Mouse (Mus musculus): ENCODE data around the gene Cap2. TPM values are rescaled to one million over a fixed set of nuclear protein-coding genes. Genes with fewer than 3 reads are reported as not detected.

Gene Cap2
- polyA plus RNA-seq, 1 experiment: 1.3 TPM

GRCm38 (mm10) chr13:46634133-46634488 is 132.5 kb downstream of the Cap2 start:
- Histone ChIP-seq H3K36me3 (ENCODE audit: control insufficient read depth, insufficient read depth, low read length) (no peaks in the 10 kb centered on the region), H3K4me3 (ENCODE audit: extremely low read depth, insufficient read depth, insufficient read length) (no peak overlapping the region), H3K27me3 (ENCODE audit: control insufficient read depth, insufficient read depth, low read length) (no peaks in the 10 kb centered on the region), H3K27ac (ENCODE audit: insufficient read depth, low read length) (no peak overlapping the region), H3K4me1 (ENCODE audit: control insufficient read depth, insufficient read depth, insufficient read length) (no peaks in the 10 kb centered on the region)
- peak; percentile 9 to 23 for DNase-seq (ENCODE audit: low read depth in 1 of 2, low spot score in 2 of 2)
- 21% methylated on average over 6 of the region's 6 CpGs for WGBS
- TF ChIP-seq CTCF (IDR thresholded peaks at IDR 0.05; ENCODE audit: extremely low read depth, insufficient read depth, insufficient read length, insufficient replicate concordance) (no peak), POLR2A (IDR thresholded peaks at IDR 0.05; ENCODE audit: low read depth, low read length) (no peak)

GRCm38 (mm10) chr13:46640608-46641468 is 139.2 kb downstream of the Cap2 start:
- TF ChIP-seq POLR2A (IDR thresholded peaks at IDR 0.05; ENCODE audit: low read depth, low read length) (no peak), CTCF (IDR thresholded peaks at IDR 0.05; ENCODE audit: extremely low read depth, insufficient read depth, insufficient read length, insufficient replicate concordance) (no peak)
- no peak for DNase-seq (ENCODE audit: low read depth in 1 of 2, low spot score in 2 of 2)
- Histone ChIP-seq H3K36me3 (ENCODE audit: control insufficient read depth, insufficient read depth, low read length) (no peaks in the 10 kb centered on the region), H3K4me1 (ENCODE audit: control insufficient read depth, insufficient read depth, insufficient read length) (no peaks in the 10 kb centered on the region), H3K4me3 (ENCODE audit: extremely low read depth, insufficient read depth, insufficient read length) (no peak overlapping the region), H3K27ac (ENCODE audit: insufficient read depth, low read length) (no peak overlapping the region), H3K27me3 (ENCODE audit: control insufficient read depth, insufficient read depth, low read length) (no peaks in the 10 kb centered on the region)
- 88% methylated on average over 10 of the region's 10 CpGs for WGBS

GRCm38 (mm10) chr13:46642318-46642717 is 140.7 kb downstream of the Cap2 start:
- Histone ChIP-seq H3K36me3 (ENCODE audit: control insufficient read depth, insufficient read depth, low read length) (no peaks in the 10 kb centered on the region), H3K27me3 (ENCODE audit: control insufficient read depth, insufficient read depth, low read length) (no peaks in the 10 kb centered on the region), H3K27ac (ENCODE audit: insufficient read depth, low read length) (no peak overlapping the region), H3K4me3 (ENCODE audit: extremely low read depth, insufficient read depth, insufficient read length) (no peak overlapping the region), H3K4me1 (ENCODE audit: control insufficient read depth, insufficient read depth, insufficient read length) (no peaks in the 10 kb centered on the region)
- 91% methylated on average over 4 of the region's 4 CpGs for WGBS
- TF ChIP-seq CTCF (IDR thresholded peaks at IDR 0.05; ENCODE audit: extremely low read depth, insufficient read depth, insufficient read length, insufficient replicate concordance): no peak
- no peak for TF ChIP-seq POLR2A (IDR thresholded peaks at IDR 0.05; ENCODE audit: low read depth, low read length)
- DNase-seq (ENCODE audit: low read depth in 1 of 2, low spot score in 2 of 2): no peak

- Histone ChIP-seq H3K27me3 (ENCODE audit: control insufficient read depth, insufficient read depth, low read length) (no peaks in the 10 kb centered on the region), H3K27ac (ENCODE audit: insufficient read depth, low read length) (no peak overlapping the region), H3K36me3 (ENCODE audit: control insufficient read depth, insufficient read depth, low read length) (no peaks in the 10 kb centered on the region), H3K4me3 (ENCODE audit: extremely low read depth, insufficient read depth, insufficient read length) (no peak overlapping the region), H3K4me1 (ENCODE audit: control insufficient read depth, insufficient read depth, insufficient read length) (no peaks in the 10 kb centered on the region)
- 88% methylated on average over 6 of the region's 6 CpGs for WGBS
- DNase-seq (ENCODE audit: low read depth in 1 of 2, low spot score in 2 of 2): no peak
- no peak for TF ChIP-seq CTCF (IDR thresholded peaks at IDR 0.05; ENCODE audit: extremely low read depth, insufficient read depth, insufficient read length, insufficient replicate concordance)
- TF ChIP-seq POLR2A (IDR thresholded peaks at IDR 0.05; ENCODE audit: low read depth, low read length): no peak
These were observed 142.5 kb downstream of the Cap2 start for GRCm38 (mm10) chr13:46644175-46644574.

- WGBS: 95% methylated on average over 6 of the region's 6 CpGs
- TF ChIP-seq POLR2A (IDR thresholded peaks at IDR 0.05; ENCODE audit: low read depth, low read length) (no peak), CTCF (IDR thresholded peaks at IDR 0.05; ENCODE audit: extremely low read depth, insufficient read depth, insufficient read length, insufficient replicate concordance) (no peak)
- H3K27me3 ChIP-seq (ENCODE audit: control insufficient read depth, insufficient read depth, low read length): no peaks in the 10 kb centered on the region
- no peak overlapping the region for H3K27ac ChIP-seq (ENCODE audit: insufficient read depth, low read length)
- H3K4me1 ChIP-seq (ENCODE audit: control insufficient read depth, insufficient read depth, insufficient read length): no peaks in the 10 kb centered on the region
- no peak overlapping the region for H3K4me3 ChIP-seq (ENCODE audit: extremely low read depth, insufficient read depth, insufficient read length)
- DNase-seq (ENCODE audit: low read depth in 1 of 2, low spot score in 2 of 2): no peak
- H3K36me3 ChIP-seq (ENCODE audit: control insufficient read depth, insufficient read depth, low read length): no peaks in the 10 kb centered on the region
These were observed 143.8 kb downstream of the Cap2 start for GRCm38 (mm10) chr13:46645476-46645875.

- no peaks in the 10 kb centered on the region for H3K36me3 ChIP-seq (ENCODE audit: control insufficient read depth, insufficient read depth, low read length)
- H3K4me3 ChIP-seq (ENCODE audit: extremely low read depth, insufficient read depth, insufficient read length): no peak overlapping the region
- H3K27me3 ChIP-seq (ENCODE audit: control insufficient read depth, insufficient read depth, low read length): no peaks in the 10 kb centered on the region
- no peak for TF ChIP-seq POLR2A (IDR thresholded peaks at IDR 0.05; ENCODE audit: low read depth, low read length)
- TF ChIP-seq CTCF (IDR thresholded peaks at IDR 0.05; ENCODE audit: extremely low read depth, insufficient read depth, insufficient read length, insufficient replicate concordance): no peak
- DNase-seq (ENCODE audit: low read depth in 1 of 2, low spot score in 2 of 2): no peak
- 41% methylated on average over 7 of the region's 7 CpGs for WGBS
- H3K4me1 ChIP-seq (ENCODE audit: control insufficient read depth, insufficient read depth, insufficient read length): no peaks in the 10 kb centered on the region
- no peak overlapping the region for H3K27ac ChIP-seq (ENCODE audit: insufficient read depth, low read length)
These were observed 150.2 kb downstream of the Cap2 start for GRCm38 (mm10) chr13:46651853-46652252.

- no peak for DNase-seq (ENCODE audit: low read depth in 1 of 2, low spot score in 2 of 2)
- no peaks in the 10 kb centered on the region for H3K4me1 ChIP-seq (ENCODE audit: control insufficient read depth, insufficient read depth, insufficient read length)
- no peak overlapping the region for H3K4me3 ChIP-seq (ENCODE audit: extremely low read depth, insufficient read depth, insufficient read length)
- no peaks in the 10 kb centered on the region for H3K36me3 ChIP-seq (ENCODE audit: control insufficient read depth, insufficient read depth, low read length)
- H3K27me3 ChIP-seq (ENCODE audit: control insufficient read depth, insufficient read depth, low read length): no peaks in the 10 kb centered on the region
- no peak overlapping the region for H3K27ac ChIP-seq (ENCODE audit: insufficient read depth, low read length)
- TF ChIP-seq CTCF (IDR thresholded peaks at IDR 0.05; ENCODE audit: extremely low read depth, insufficient read depth, insufficient read length, insufficient replicate concordance) (no peak), POLR2A (IDR thresholded peaks at IDR 0.05; ENCODE audit: low read depth, low read length) (no peak)
- 85% methylated on average over 7 of the region's 7 CpGs for WGBS
These were observed 151.0 kb downstream of the Cap2 start for GRCm38 (mm10) chr13:46652671-46653070.
